Mouse (Mus musculus): ENCODE measurements around the gene Trap1.

DNA sequence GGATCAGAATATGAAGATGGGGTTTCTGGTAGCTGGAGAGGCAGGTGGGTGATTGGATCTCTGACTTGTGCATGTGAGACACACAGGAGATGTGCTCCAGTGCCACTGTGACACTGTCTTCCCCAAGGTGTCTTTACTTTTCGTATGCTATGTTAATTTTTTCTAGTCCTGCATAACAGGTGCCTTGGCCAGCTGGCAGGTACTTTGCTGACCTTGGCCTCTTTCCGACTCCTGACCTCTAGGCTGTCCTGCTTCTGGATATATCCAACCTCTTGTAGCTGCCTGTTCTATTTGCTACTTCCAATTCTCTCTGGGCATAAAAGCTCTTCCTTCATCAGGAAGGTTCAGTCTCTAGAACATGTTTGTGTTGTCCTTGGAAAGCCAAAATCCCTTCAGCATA lies 42.1 kb downstream of the Trap1 start:
- TF ChIP-seq CTCF (IDR thresholded peaks at IDR 0.05; ENCODE audit: borderline replicate concordance, extremely low read depth, insufficient read depth, insufficient read length), result no peak
- TF ChIP-seq POLR2A (IDR thresholded peaks at IDR 0.05; ENCODE audit: borderline replicate concordance, extremely low read depth, insufficient read depth, insufficient read length, poor library complexity, severe bottlenecking), result no peak
